Mouse (Mus musculus) olfactory bulb, adult 2 months (tissue): Measurements from ENCODE around the gene Gclc. TPM values are rescaled to one million over a fixed set of nuclear protein-coding genes. Genes with fewer than 3 reads are reported as not detected.

Source experiments
- H3K27ac ChIP-seq: fragments of 200-500 bp; 2 replicates; pipeline ENCODE4 v1.5.1; 2012; ENCODE audit warnings: low read depth, low read length; ENCODE audit not compliant: insufficient read depth
- H3K4me1 ChIP-seq: fragments of 200-500 bp; 2 replicates; pipeline ENCODE4 v1.6.1; 2012; ENCODE audit warnings: low read length; ENCODE audit not compliant: control insufficient read depth, insufficient read depth
- H3K4me3 ChIP-seq: fragments of 200-500 bp; 2 replicates; pipeline ENCODE4 v1.5.1; 2012; ENCODE audit warnings: mild to moderate bottlenecking, low read depth, low read length, moderate library complexity; ENCODE audit not compliant: insufficient read depth
- CTCF ChIP-seq: fragments of 200-500 bp; IDR thresholded peaks from 2 replicates; pipeline ENCODE4 v1.5.1; 2012; ENCODE audit warnings: low read depth, mild to moderate bottlenecking, low read length, moderate library complexity; ENCODE audit not compliant: insufficient read depth
- POLR2A ChIP-seq: fragments of 200-500 bp; IDR thresholded peaks from 2 replicates; pipeline ENCODE4 v1.6.1; 2012; ENCODE audit warnings: mild to moderate bottlenecking, low read depth, low read length, moderate library complexity; ENCODE audit not compliant: insufficient read depth
- WGBS: fragments of 180-500 bp; shearing (Covaris S2); methylation state at CpG from one replicate; pipeline ENCODE4 v1.1.7; 2018; 5-methylcytosine and 5-hydroxymethylcytosine counted together
- polyA plus RNA-seq: library from polyadenylated mRNA; stranded (reverse); fragments of >200 nt; gene quantifications from 2 replicates; pipeline ENCODE4 v1.2.4, GENCODE M21; 2012; ENCODE audit warnings: low replicate concordance; ENCODE audit not compliant: missing spikeins, insufficient read depth, insufficient read length

Gene Gclc
- polyA plus RNA-seq, 1 experiment = not detected

- TF ChIP-seq CTCF (no peak), POLR2A (no peak)
- Histone ChIP-seq H3K4me1 (no peaks in the 10 kb centered on the region), H3K4me3 (no peak overlapping the region), H3K27ac (no peak overlapping the region)
- 89% methylated on average over 1 of the region's 1 CpGs for WGBS
These were observed 38.3 kb upstream of the Gclc start for GRCm38 (mm10) chr9:77716009-77716408.

DNA sequence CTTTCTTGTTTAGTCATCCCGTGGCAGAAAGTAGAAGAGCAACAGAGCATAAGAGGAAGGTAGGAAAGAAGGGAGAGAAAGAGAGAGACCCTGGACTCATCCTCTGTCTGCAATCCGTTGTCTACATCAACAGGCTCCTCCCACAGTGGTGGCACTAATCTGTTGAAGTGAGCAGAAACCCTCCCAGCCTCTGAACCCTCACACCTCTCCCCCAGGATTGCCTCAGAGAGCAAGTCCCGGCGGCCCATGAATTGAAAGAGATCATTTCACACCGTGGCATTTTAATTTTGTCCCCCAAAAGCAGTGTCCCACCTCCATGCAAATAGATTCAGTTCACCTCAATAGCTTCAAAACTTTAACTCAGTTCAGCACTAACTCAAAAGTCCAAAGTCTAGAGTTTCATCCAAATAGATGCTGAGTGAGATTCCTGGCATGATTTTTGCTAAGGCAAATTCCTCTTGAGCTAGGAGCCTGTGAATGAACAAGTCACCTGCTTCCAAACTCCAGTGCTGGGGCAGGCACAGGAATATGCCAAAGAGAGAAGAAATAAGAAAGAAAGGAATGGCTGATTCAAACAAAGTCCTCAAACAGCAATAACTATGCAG, 36.4 kb upstream of the Gclc start:
- H3K27ac ChIP-seq = no peak overlapping the region
- no peak for TF ChIP-seq POLR2A
- TF ChIP-seq CTCF = no peak
- no peaks in the 10 kb centered on the region for H3K4me1 ChIP-seq
- H3K4me3 ChIP-seq = no peak overlapping the region
- WGBS = 61% methylated on average over 5 of the region's 5 CpGs

GRCm38 (mm10) chr9:77718816-77719411, 35.4 kb upstream of the Gclc start:
- TF ChIP-seq CTCF (no peak), POLR2A (no peak)
- 43% methylated on average over 8 of the region's 8 CpGs for WGBS
- Histone ChIP-seq H3K27ac (no peak overlapping the region), H3K4me1 (no peaks in the 10 kb centered on the region), H3K4me3 (no peak overlapping the region)

DNA sequence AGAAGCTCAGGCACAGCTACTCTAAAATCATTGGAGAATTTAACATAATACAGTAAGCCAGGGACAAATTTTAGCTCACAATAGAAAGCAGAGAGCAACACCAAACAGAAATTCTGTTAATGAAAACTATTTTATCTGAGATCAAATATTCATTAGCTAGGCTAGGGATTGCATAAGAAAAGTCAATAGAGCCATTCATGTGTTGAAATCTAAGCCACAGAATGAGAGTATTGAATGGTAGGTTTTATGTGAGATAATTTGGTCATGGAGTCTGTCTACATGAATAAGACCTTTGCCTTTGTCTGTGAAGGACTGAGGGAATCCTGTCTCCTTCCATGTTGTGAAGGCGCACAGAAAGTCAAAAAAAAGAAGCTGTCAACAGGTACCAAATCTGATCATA, 34.7 kb upstream of the Gclc start:
- WGBS = 100% methylated on average over 1 of the region's 1 CpGs
- H3K4me1 ChIP-seq = no peaks in the 10 kb centered on the region
- H3K27ac ChIP-seq = no peak overlapping the region
- no peak overlapping the region for H3K4me3 ChIP-seq
- TF ChIP-seq POLR2A (no peak), CTCF (no peak)

- no peak for TF ChIP-seq CTCF
- TF ChIP-seq POLR2A = no peak
- WGBS = 92% methylated on average over 1 of the region's 1 CpGs
- no peak overlapping the region for H3K4me3 ChIP-seq
These were observed 32.0 kb upstream of the Gclc start for GRCm38 (mm10) chr9:77722381-77722780.

DNA sequence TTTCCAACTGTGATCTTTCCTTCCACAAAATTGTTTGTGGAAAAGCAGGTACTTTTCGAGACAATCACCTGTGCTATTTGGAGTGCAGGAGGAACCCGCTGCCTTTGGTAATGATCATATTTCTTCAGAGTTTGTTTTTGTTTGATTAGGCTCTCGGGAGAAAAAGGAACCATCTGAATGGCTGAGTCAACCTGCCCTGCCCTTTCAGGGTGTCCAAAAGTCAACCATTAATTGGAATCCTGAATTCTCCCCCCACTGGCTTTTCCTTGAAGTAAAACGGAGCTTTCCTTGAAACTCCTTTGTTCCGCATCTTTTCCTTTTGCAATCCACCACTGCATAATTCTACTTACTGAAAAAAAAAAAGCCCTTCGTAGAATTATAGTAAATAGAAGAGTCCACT, 30.1 kb upstream of the Gclc start:
- 85% methylated on average over 6 of the region's 6 CpGs for WGBS
- Histone ChIP-seq H3K27ac (no peak overlapping the region), H3K4me1 (no peaks in the 10 kb centered on the region), H3K4me3 (no peak overlapping the region)
- TF ChIP-seq CTCF (no peak), POLR2A (no peak)

More at GRCm38 (mm10) chr9:77722381-77722780, 32.0 kb upstream of the Gclc start:
- H3K27ac ChIP-seq = no peak overlapping the region
- no peaks in the 10 kb centered on the region for H3K4me1 ChIP-seq

GRCm38 (mm10) chr9:77725448-77725847, 28.9 kb upstream of the Gclc start:
- no peak overlapping the region for H3K27ac ChIP-seq
- TF ChIP-seq CTCF (no peak), POLR2A (no peak)
- no peaks in the 10 kb centered on the region for H3K4me1 ChIP-seq
- 91% methylated on average over 8 of the region's 8 CpGs for WGBS
- no peak overlapping the region for H3K4me3 ChIP-seq

- H3K4me3 ChIP-seq = no peak overlapping the region
- WGBS = 91% methylated on average over 6 of the region's 6 CpGs
- no peak overlapping the region for H3K27ac ChIP-seq
- TF ChIP-seq CTCF (no peak), POLR2A (no peak)
- H3K4me1 ChIP-seq = no peaks in the 10 kb centered on the region
These were observed 28.2 kb upstream of the Gclc start for GRCm38 (mm10) chr9:77726018-77726684.

- Histone ChIP-seq H3K4me1 (no peaks in the 10 kb centered on the region), H3K4me3 (no peak overlapping the region), H3K27ac (no peak overlapping the region)
- 91% methylated on average over 2 of the region's 2 CpGs for WGBS
- no peak for TF ChIP-seq POLR2A
- no peak for TF ChIP-seq CTCF
These were observed 27.3 kb upstream of the Gclc start for GRCm38 (mm10) chr9:77727012-77727411.

DNA sequence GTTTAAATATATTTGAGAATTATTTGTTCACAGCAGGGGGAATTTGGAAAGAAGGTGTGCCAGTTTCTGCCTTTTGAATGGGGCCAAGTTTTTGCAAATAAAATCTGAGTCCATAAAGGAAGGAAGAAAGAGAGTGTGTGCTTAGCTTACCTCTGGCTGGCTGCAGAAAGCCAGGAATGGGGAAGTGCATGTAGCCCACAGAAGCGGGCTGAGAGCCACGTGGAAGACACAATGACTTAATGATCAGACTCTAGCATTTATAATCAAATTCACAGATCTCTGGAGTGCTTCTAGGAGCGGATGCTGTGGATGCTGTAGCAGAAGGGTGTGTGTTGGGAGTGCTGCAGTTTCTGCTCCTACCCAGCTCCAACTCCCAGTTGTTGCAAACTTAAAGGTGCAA, 22.3 kb upstream of the Gclc start:
- TF ChIP-seq POLR2A (no peak), CTCF (no peak)
- WGBS = 39% methylated on average over 3 of the region's 3 CpGs
- Histone ChIP-seq H3K4me1 (no peaks in the 10 kb centered on the region), H3K27ac (no peak overlapping the region), H3K4me3 (no peak overlapping the region)
